Comparison of ENCODE assay signal across 37 mouse cellular contexts in genomic region chr14:95872020-95872419, GRCm38 (mm10). TPM values are rescaled to one million over a fixed set of nuclear protein-coding genes. Genes with fewer than 3 reads are reported as not detected.
"Had no signal": no experiment of that assay in that cellular context is flagged by ENCODE, and none has a peak within 500 bp of the region (broad histone marks: within the 10 kb centered on the region; RNA-seq: fewer than 3 reads in every experiment).

No protein-coding gene starts in this region.

- H3K9ac ChIP-seq: embryonic facial prominence, embryonic 12.5 days; embryonic facial prominence, embryonic 13.5 days; embryonic facial prominence, embryonic 15.5 days; forebrain, embryonic 12.5 days; forebrain, embryonic 13.5 days; forebrain, embryonic 15.5 days; forebrain, postnatal 0 days had no signal

- H3K9me3 ChIP-seq: embryonic facial prominence, embryonic 10.5 days; embryonic facial prominence, embryonic 12.5 days; embryonic facial prominence, embryonic 13.5 days; embryonic facial prominence, embryonic 15.5 days; forebrain, embryonic 10.5 days; forebrain, embryonic 12.5 days; forebrain, embryonic 13.5 days; forebrain, embryonic 15.5 days had no signal

- H3K27ac ChIP-seq: embryonic facial prominence, embryonic 10.5 days; embryonic facial prominence, embryonic 12.5 days; embryonic facial prominence, embryonic 13.5 days; embryonic facial prominence, embryonic 15.5 days; forebrain, embryonic 10.5 days; forebrain, embryonic 12.5 days; forebrain, embryonic 13.5 days; forebrain, embryonic 15.5 days; gastrocnemius, adult 2 months; heart, adult 2 months had no signal

- DNase-seq: cerebellum, adult 9-10 months; cerebellum, adult 9-11 months; cerebellum, postnatal 10 days; cerebellum, postnatal 14 days; cerebellum, postnatal 25 days; cerebellum, postnatal 36 days; embryo, embryonic 11 days; forebrain, postnatal 0 days; gastrocnemius, adult 2 months; gastrocnemius, postnatal 10 days; gastrocnemius, postnatal 14 days; gastrocnemius, postnatal 25 days; gastrocnemius, postnatal 36 days; heart, adult 11 months; heart, adult 18-20 months; heart, adult 2 months had no signal

- H3K4me1 ChIP-seq: embryonic facial prominence, embryonic 10.5 days; embryonic facial prominence, embryonic 12.5 days; embryonic facial prominence, embryonic 13.5 days; embryonic facial prominence, embryonic 15.5 days; forebrain, embryonic 10.5 days; forebrain, embryonic 12.5 days had no signal

- H3K36me3 ChIP-seq: embryonic facial prominence, embryonic 10.5 days; embryonic facial prominence, embryonic 12.5 days; embryonic facial prominence, embryonic 13.5 days; embryonic facial prominence, embryonic 15.5 days; forebrain, embryonic 10.5 days; forebrain, embryonic 12.5 days; forebrain, embryonic 15.5 days had no signal

- ATAC-seq: forebrain, embryonic 13.5 days; forebrain, embryonic 14.5 days; forebrain, embryonic 15.5 days; forebrain, embryonic 16.5 days; forebrain, postnatal 0 days had no signal

- H3K4me3 ChIP-seq: embryonic facial prominence, embryonic 10.5 days; embryonic facial prominence, embryonic 12.5 days; embryonic facial prominence, embryonic 13.5 days; embryonic facial prominence, embryonic 15.5 days; erythroblast, embryonic 14.5 days; forebrain, embryonic 10.5 days; forebrain, embryonic 12.5 days; forebrain, embryonic 13.5 days; forebrain, embryonic 15.5 days; gastrocnemius, adult 2 months; heart, adult 2 months had no signal

- H3K4me2 ChIP-seq: embryonic facial prominence, embryonic 12.5 days; embryonic facial prominence, embryonic 13.5 days; embryonic facial prominence, embryonic 15.5 days; forebrain, embryonic 12.5 days; forebrain, embryonic 13.5 days; forebrain, embryonic 15.5 days had no signal

- H3K27me3 ChIP-seq: embryonic facial prominence, embryonic 12.5 days; embryonic facial prominence, embryonic 13.5 days; embryonic facial prominence, embryonic 15.5 days; forebrain, embryonic 12.5 days; forebrain, embryonic 13.5 days; forebrain, embryonic 15.5 days had no signal

RNA-seq across cellular contexts. Expression of gene 4921530L21Rik, which starts 9.0 kb away (rescaled TPM):
- total RNA-seq: common myeloid progenitor, adult 5-6 weeks; forebrain, postnatal 0 days; gastrocnemius, adult 18-20 months; gastrocnemius, adult 2 months; gastrocnemius, adult 8-10 months; gastrocnemius, postnatal 10 days; gastrocnemius, postnatal 14 days; gastrocnemius, postnatal 25 days; gastrocnemius, postnatal 36 days; gastrocnemius, postnatal 4 days; granulocyte monocyte progenitor cell, adult 5-6 weeks; heart, adult 18-20 months; heart, adult 2 months; heart, adult 8-10 months had no signal
- polyA plus RNA-seq: embryonic facial prominence, embryonic 10.5 days; embryonic facial prominence, embryonic 11.5 days; embryonic facial prominence, embryonic 12.5 days; embryonic facial prominence, embryonic 13.5 days; embryonic facial prominence, embryonic 14.5 days; embryonic facial prominence, embryonic 15.5 days; erythroblast, embryonic 14.5 days; forebrain, embryonic 10.5 days; forebrain, embryonic 11.5 days; forebrain, embryonic 12.5 days; forebrain, embryonic 13.5 days; forebrain, embryonic 14.5 days; forebrain, embryonic 15.5 days; forebrain, embryonic 16.5 days; forebrain, postnatal 0 days; gonadal fat pad, adult 2 months; heart, adult 2 months had no signal
